Mouse (Mus musculus) c-Kit-positive CD71-positive TER-119-positive erythroid progenitor cells, embryonic 14.5 days (primary cell): ENCODE results near the gene Wdr20rt.
"Not testable (repeated sequence)": the region's sequence is repeated elsewhere in the genome, so short reads cannot be mapped to it uniquely, and the experiment has no call there.

ENCODE experiments used
- DNase-seq: peaks from one replicate; pipeline ENCODE4 v3.0.0-alpha.2; 2013; ENCODE audit warnings: low spot score

The Wdr20rt gene

GRCm38 (mm10) chr12:65225467-65225945 is at the start of gene Wdr20rt:
TSS of gene Wdr20rt (plus strand) at chr12:65225517.
- DNase-seq, result no peak

- no peak for DNase-seq
Measured at GRCm38 (mm10) chr12:65187365-65187764, 38.0 kb upstream of the Wdr20rt start.

GRCm38 (mm10) chr12:65189213-65189612 is 36.1 kb upstream of the Wdr20rt start:
- no peak for DNase-seq

- no peak for DNase-seq
Measured at GRCm38 (mm10) chr12:65194003-65194530, 31.2 kb upstream of the Wdr20rt start.

- DNase-seq, result no peak
Measured at GRCm38 (mm10) chr12:65201812-65202211, 23.5 kb upstream of the Wdr20rt start.

- DNase-seq, result no peak
Measured at GRCm38 (mm10) chr12:65206431-65206830, 18.9 kb upstream of the Wdr20rt start.

- no peak for DNase-seq
Measured at GRCm38 (mm10) chr12:65216404-65216840, 8.9 kb upstream of the Wdr20rt start.

- DNase-seq, result no peak
Measured at GRCm38 (mm10) chr12:65228628-65229027, 3.3 kb downstream of the Wdr20rt start.

GRCm38 (mm10) chr12:65229041-65229440 is 3.7 kb downstream of the Wdr20rt start:
- DNase-seq, result no peak

- DNase-seq, result not testable (repeated sequence)
Measured at GRCm38 (mm10) chr12:65232801-65233200, 7.5 kb downstream of the Wdr20rt start.

GRCm38 (mm10) chr12:65250116-65250738 is 24.9 kb downstream of the Wdr20rt start:
- no peak for DNase-seq

GRCm38 (mm10) chr12:65256887-65257286 is 31.6 kb downstream of the Wdr20rt start:
- DNase-seq, result no peak

- no peak for DNase-seq
Measured at GRCm38 (mm10) chr12:65258212-65259138, 33.2 kb downstream of the Wdr20rt start.

- no peak for DNase-seq
Measured at GRCm38 (mm10) chr12:65259139-65260111, 34.1 kb downstream of the Wdr20rt start.

GRCm38 (mm10) chr12:65268311-65268984 is 43.1 kb downstream of the Wdr20rt start:
- no peak for DNase-seq

GRCm38 (mm10) chr12:65269406-65269805 is 44.1 kb downstream of the Wdr20rt start:
- DNase-seq, result no peak

- DNase-seq, result no peak
Measured at GRCm38 (mm10) chr12:65273807-65274206, 48.5 kb downstream of the Wdr20rt start.
